Mouse (Mus musculus): ENCODE measurements around the gene Macf1. TPM values are rescaled to one million over a fixed set of nuclear protein-coding genes. Genes with fewer than 3 reads are reported as not detected.

Macf1 gene
- polyA plus RNA-seq, 1 experiment from 2014 or later, result 82.9 TPM

DNA sequence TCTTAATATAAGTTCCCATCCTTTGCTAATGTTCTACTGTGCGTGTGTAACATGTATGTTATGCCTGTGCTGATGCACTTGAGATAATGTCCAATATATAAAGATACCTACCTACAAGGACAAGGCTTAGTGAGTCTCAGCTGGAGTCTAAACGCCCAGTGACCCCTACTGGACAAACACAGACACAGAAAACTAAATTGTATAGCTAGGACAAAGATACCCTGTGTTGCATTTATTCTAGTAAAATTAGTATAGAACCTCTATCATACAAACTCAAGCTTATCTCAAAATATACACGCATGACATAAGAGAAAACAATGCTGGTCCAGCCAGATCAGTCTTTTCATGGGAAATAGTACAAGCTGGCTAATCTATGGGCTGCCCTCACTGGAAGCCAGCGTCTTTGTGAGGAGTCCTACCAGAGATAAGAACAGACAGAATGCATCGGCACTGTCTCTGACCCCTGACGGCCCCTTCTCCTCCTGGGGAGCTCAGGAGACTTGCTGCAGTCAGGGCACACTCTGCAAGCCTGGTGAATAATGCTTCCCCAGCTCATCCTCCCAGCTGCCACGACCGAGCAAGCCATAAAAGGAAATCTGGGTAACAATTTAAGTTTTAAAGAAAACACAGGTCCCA, 100.0 kb downstream of the Macf1 start:
- Histone ChIP-seq H3K4me3 (replicated peaks; ENCODE audit: low read length) (no peak overlapping the region), H3K9ac (replicated peaks; ENCODE audit: low read depth, low read length) (no peak overlapping the region), H3K36me3 (ENCODE audit: control insufficient read depth, insufficient read depth) (no peaks in the 10 kb centered on the region), H3K27me3 (replicated peaks; ENCODE audit: control insufficient read depth, insufficient read depth, low read length) (no peaks in the 10 kb centered on the region), H3K9me3 (ENCODE audit: control insufficient read depth, low read length) (no peaks in the 10 kb centered on the region), H3K4me1 (replicated peaks; ENCODE audit: control insufficient read depth, insufficient read depth, low read length) (peaks cover 14% of the 10 kb centered on the region), H3K4me2 (ENCODE audit: low read length) (no peak overlapping the region), H3K27ac (ENCODE audit: low read length) (peak overlapping the region; percentile 8; the same call in 1 of the 2 replicates)
- ATAC-seq, result no peak
- 31% methylated on average over 8 of the region's 8 CpGs for WGBS

DNA sequence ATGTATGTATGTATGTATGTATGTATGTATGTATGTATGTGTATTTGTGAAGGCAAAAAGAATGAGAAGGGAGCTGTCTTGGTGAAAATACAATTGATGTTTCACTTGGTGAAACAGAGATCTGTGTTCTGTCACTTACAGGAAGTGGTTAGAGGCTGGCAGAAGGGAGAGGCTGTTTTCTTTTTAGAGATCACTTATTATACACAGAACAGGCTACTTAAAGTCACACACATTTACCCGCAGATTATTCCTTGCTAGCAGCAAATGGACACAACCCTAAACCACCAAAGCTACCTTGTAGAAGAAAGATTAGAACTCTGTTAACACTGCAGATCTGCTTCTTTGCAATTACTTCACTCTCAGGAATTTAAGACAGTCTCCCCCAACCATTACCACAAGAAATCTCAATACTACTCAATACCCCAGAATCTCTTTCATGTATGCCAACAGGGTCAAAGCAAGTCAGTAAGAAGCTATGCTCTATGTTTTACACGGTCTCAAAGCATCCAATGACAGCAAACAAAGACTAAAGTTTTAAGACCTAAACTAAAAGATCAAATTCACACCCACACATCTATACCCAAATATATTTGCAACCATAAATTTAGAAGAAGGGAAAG, 106.6 kb downstream of the Macf1 start:
- 66% methylated on average over 2 of the region's 2 CpGs for whole genome bisulfite sequencing

DNA sequence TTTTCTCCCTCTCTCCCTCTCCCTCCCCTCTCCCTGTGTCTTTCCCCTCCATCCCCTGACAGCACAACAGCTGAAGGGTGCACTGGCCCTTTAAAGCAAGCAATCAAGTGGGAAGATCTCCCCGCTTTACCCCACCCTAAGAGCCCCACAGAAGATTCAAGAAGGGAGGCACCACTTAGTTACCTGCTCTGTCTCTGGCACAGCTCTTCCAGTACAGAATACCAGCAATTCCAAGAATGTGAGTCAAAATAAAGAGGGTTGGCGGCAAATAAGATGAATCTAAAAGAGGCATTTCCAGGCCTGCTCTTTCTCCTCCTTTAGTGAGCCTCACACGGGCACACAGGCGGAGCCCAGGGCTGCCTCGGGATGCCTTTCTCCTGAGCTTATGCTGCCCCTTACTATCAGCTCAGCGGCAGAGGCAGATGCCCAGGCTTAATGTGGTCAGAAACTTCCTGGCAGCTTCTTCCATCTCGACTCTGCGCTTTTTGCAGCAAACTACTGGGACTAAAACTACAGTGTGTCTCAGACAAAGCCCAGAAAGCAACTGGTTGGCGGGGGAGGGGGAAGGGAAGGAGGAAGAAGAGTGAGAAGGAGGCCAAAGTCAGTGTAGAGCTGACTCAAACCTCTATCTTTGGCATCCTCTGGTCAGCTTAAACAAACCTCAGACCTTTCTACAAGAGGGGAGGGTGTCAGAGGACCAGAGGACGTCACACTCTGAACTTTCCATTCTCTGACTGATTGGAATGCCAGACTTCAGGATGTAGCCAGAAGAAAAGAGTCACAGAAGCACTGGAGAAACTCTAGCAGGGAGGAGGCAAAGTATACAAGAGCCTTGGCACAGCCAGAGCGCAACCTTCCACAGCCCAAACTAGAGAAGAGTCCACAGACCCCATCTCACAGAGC, 111.5 kb downstream of the Macf1 start:
- no peaks in the 10 kb centered on the region for H3K27me3 ChIP-seq (replicated peaks; ENCODE audit: control insufficient read depth, insufficient read depth, low read length)
- no peaks in the 10 kb centered on the region for H3K36me3 ChIP-seq (ENCODE audit: control insufficient read depth, insufficient read depth)
- H3K27ac ChIP-seq (ENCODE audit: low read length), result peak overlapping the region; percentile 64
- no peaks in the 10 kb centered on the region for H3K9me3 ChIP-seq (ENCODE audit: control insufficient read depth, low read length)
- H3K9ac ChIP-seq (replicated peaks; ENCODE audit: low read depth, low read length), result peak overlapping the region; percentile 22; the same call in 1 of the 2 replicates
- ATAC-seq, result peak; percentile 72
- peak overlapping the region; percentile 9; the same call in 1 of the 2 replicates for H3K4me3 ChIP-seq (replicated peaks; ENCODE audit: low read length)
- 9% methylated on average over 11 of the region's 11 CpGs for WGBS
- H3K4me2 ChIP-seq (ENCODE audit: low read length), result peak overlapping the region; percentile 34
- H3K4me1 ChIP-seq (replicated peaks; ENCODE audit: control insufficient read depth, insufficient read depth, low read length), result peaks cover 26% of the 10 kb centered on the region

More for the DNA sequence above, 106.6 kb downstream of the Macf1 start:
- Histone ChIP-seq H3K36me3 (ENCODE audit: control insufficient read depth, insufficient read depth) (no peaks in the 10 kb centered on the region), H3K9me3 (ENCODE audit: control insufficient read depth, low read length) (no peaks in the 10 kb centered on the region), H3K4me3 (replicated peaks; ENCODE audit: low read length) (no peak overlapping the region), H3K4me2 (ENCODE audit: low read length) (no peak overlapping the region), H3K27ac (ENCODE audit: low read length) (no peak overlapping the region), H3K4me1 (replicated peaks; ENCODE audit: control insufficient read depth, insufficient read depth, low read length) (peaks cover 15% of the 10 kb centered on the region), H3K27me3 (replicated peaks; ENCODE audit: control insufficient read depth, insufficient read depth, low read length) (no peaks in the 10 kb centered on the region), H3K9ac (replicated peaks; ENCODE audit: low read depth, low read length) (no peak overlapping the region)
- ATAC-seq, result no peak

DNA sequence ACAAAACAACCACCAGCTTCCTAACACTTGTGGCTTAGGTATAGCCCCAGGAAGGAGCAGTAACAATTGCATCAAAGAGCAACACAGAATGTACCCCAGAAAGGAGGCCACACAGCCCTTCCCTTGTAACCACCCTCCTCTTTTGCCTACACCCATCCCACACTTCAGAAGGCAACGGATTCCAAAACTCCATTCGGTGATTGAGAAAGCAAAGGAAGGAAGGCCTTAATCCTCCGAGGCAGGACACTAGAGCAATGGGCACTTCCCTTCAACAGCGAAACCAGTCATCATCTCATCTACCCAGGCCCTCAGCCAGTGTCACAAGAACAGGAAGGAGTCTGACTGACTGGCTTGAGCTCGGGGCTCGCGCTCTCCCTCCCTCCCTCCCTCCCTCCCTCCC, 112.3 kb downstream of the Macf1 start:
- ATAC-seq, result no peak
- Histone ChIP-seq H3K4me2 (ENCODE audit: low read length) (no peak overlapping the region), H3K4me3 (replicated peaks; ENCODE audit: low read length) (no peak overlapping the region), H3K4me1 (replicated peaks; ENCODE audit: control insufficient read depth, insufficient read depth, low read length) (peaks cover 26% of the 10 kb centered on the region), H3K36me3 (ENCODE audit: control insufficient read depth, insufficient read depth) (no peaks in the 10 kb centered on the region), H3K27ac (ENCODE audit: low read length) (0 out of 2 replicates have a peak overlapping the region, but pooled peaks have one; percentile 14), H3K9ac (replicated peaks; ENCODE audit: low read depth, low read length) (no peak overlapping the region), H3K9me3 (ENCODE audit: control insufficient read depth, low read length) (no peaks in the 10 kb centered on the region), H3K27me3 (replicated peaks; ENCODE audit: control insufficient read depth, insufficient read depth, low read length) (no peaks in the 10 kb centered on the region)
- 4% methylated on average over 7 of the region's 7 CpGs for WGBS

DNA sequence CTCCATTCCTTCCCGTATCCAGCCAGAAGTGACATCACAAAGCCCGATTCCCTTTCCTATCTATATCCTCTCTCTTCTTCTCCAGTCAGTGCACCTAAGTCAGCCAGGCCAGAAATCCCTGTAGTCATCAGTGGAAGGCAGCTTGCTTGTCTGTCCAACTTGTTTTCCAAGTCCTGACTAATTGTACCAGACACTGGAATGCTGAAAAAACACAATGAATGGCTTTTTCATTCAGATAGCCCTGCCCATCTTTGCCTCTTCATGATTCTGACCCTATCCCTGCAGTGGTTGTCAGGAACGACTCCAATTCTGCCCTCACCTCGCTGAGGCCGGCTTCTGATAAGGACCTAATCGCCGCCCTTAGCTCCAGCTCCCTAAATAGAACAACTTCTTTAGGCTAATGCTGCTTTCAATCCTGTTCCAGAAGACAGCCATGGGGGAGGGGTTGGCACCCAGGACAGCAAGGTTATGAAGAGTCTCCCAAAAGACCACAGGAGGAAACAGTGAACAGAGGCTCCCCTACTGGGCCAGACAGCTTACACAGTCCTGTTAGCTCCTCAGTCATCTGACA, 118.8 kb downstream of the Macf1 start:
- Histone ChIP-seq H3K27me3 (replicated peaks; ENCODE audit: control insufficient read depth, insufficient read depth, low read length) (no peaks in the 10 kb centered on the region), H3K9me3 (ENCODE audit: control insufficient read depth, low read length) (no peaks in the 10 kb centered on the region), H3K4me3 (replicated peaks; ENCODE audit: low read length) (no peak overlapping the region), H3K27ac (ENCODE audit: low read length) (no peak overlapping the region), H3K36me3 (ENCODE audit: control insufficient read depth, insufficient read depth) (no peaks in the 10 kb centered on the region), H3K4me2 (ENCODE audit: low read length) (no peak overlapping the region), H3K9ac (replicated peaks; ENCODE audit: low read depth, low read length) (no peak overlapping the region), H3K4me1 (replicated peaks; ENCODE audit: control insufficient read depth, insufficient read depth, low read length) (peaks cover 11% of the 10 kb centered on the region)
- 32% methylated on average over 7 of the region's 7 CpGs for WGBS
- ATAC-seq, result no peak

DNA sequence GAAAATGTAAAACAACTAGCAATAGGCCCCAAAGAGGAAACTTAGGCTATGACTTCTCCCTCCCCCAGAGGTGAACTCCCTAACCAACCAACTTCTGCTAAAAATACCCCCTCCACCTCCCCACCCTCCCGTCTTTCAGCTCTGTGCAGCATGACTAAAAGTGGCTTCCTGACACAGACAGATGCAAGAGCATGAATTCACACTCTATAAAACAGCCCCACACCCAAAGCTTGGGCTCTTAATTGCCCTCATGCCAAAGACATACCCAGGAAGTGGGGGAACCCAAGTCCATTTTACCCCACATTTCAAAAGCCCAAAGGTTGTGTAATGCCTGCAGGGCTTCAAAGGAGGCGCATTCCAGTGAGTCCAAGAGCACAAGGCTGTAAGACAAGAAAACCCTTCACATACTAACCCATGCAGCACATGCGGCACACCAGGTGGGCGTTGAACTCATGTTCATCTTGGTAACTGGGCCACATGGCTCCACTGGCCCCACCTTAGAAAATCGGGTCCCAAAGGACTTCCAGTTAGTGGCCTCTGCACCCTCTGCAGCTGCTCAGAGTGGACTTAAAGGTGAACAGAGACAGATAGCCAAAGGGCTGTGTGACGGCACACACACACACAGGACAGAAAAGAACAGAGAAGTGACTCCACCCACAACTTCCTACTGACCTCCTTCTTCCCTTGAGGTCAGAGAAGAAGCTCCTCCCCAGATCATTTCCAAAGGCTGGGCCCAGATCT, 119.9 kb downstream of the Macf1 start:
- Histone ChIP-seq H3K4me3 (replicated peaks; ENCODE audit: low read length) (no peak overlapping the region), H3K27me3 (replicated peaks; ENCODE audit: control insufficient read depth, insufficient read depth, low read length) (no peaks in the 10 kb centered on the region), H3K4me1 (replicated peaks; ENCODE audit: control insufficient read depth, insufficient read depth, low read length) (peaks cover 11% of the 10 kb centered on the region), H3K9me3 (ENCODE audit: control insufficient read depth, low read length) (no peaks in the 10 kb centered on the region), H3K27ac (ENCODE audit: low read length) (no peak overlapping the region), H3K36me3 (ENCODE audit: control insufficient read depth, insufficient read depth) (no peaks in the 10 kb centered on the region), H3K4me2 (ENCODE audit: low read length) (no peak overlapping the region), H3K9ac (replicated peaks; ENCODE audit: low read depth, low read length) (no peak overlapping the region)
- WGBS, result 89% methylated on average over 6 of the region's 6 CpGs
- ATAC-seq, result no peak

DNA sequence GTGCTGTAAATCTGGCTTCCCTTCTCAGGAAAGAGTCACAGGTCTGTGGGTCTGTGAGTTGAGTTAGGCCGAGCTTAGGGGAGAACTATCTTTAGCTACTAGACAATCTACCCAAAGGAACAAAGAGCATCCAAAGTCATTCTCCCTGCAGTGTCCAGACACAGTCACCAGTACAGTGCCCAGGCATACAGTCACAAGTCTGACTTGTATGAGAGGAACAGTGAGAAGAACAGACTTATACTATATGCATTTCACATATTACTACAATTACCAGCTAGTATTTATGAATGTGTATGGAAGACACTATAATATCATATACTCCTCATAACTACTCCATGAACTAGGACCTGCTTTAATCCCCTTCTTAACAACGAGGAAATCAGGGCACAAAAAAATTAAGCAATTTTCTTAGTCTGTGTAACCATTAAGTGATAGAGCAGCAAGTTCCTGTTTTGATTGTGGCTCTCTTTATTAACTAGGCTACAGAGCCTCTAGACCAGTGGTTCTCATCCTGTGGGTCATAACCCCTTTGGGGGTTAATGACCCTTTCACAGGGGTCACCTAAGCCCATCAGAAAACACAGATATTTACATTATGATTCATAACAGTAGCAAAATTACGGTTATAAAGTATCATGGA, 121.9 kb downstream of the Macf1 start:
- WGBS, result 84% methylated on average over 3 of the region's 3 CpGs
- no peak overlapping the region for H3K27ac ChIP-seq (ENCODE audit: low read length)
- no peak overlapping the region for H3K9ac ChIP-seq (replicated peaks; ENCODE audit: low read depth, low read length)
- H3K36me3 ChIP-seq (ENCODE audit: control insufficient read depth, insufficient read depth), result no peaks in the 10 kb centered on the region
- ATAC-seq, result no peak
- H3K9me3 ChIP-seq (ENCODE audit: control insufficient read depth, low read length), result no peaks in the 10 kb centered on the region
- no peaks in the 10 kb centered on the region for H3K27me3 ChIP-seq (replicated peaks; ENCODE audit: control insufficient read depth, insufficient read depth, low read length)
- H3K4me3 ChIP-seq (replicated peaks; ENCODE audit: low read length), result no peak overlapping the region
- H3K4me2 ChIP-seq (ENCODE audit: low read length), result no peak overlapping the region
- H3K4me1 ChIP-seq (replicated peaks; ENCODE audit: control insufficient read depth, insufficient read depth, low read length), result peaks cover 11% of the 10 kb centered on the region

DNA sequence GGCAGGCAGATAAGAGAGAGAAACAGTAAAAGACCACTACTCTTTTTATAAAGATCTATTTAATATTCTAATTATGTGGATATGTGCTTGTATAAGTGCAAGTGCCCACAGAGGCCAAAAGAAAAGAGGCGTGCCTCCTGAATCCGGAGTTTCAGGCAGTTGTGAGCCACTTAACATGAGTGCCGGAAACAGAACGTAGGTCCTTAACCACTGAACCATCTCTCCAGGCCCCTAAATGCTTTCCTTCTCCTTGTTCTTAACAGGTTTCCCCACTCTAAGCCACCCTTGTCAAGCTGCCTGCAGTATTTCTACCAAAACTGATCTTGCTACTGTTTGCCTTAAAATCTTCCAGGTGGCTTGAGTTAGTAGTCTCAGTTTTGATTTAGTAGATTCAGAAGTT, 123.3 kb downstream of the Macf1 start:
- no peaks in the 10 kb centered on the region for H3K27me3 ChIP-seq (replicated peaks; ENCODE audit: control insufficient read depth, insufficient read depth, low read length)
- WGBS, result 90% methylated on average over 4 of the region's 4 CpGs
- H3K4me1 ChIP-seq (replicated peaks; ENCODE audit: control insufficient read depth, insufficient read depth, low read length), result peaks cover 11% of the 10 kb centered on the region
- no peak for ATAC-seq
- no peak overlapping the region for H3K9ac ChIP-seq (replicated peaks; ENCODE audit: low read depth, low read length)
- H3K36me3 ChIP-seq (ENCODE audit: control insufficient read depth, insufficient read depth), result no peaks in the 10 kb centered on the region
- H3K4me3 ChIP-seq (replicated peaks; ENCODE audit: low read length), result no peak overlapping the region
- H3K27ac ChIP-seq (ENCODE audit: low read length), result no peak overlapping the region
- H3K9me3 ChIP-seq (ENCODE audit: control insufficient read depth, low read length), result no peaks in the 10 kb centered on the region
- H3K4me2 ChIP-seq (ENCODE audit: low read length), result no peak overlapping the region

All from forebrain, embryonic 16.5 days (tissue).